Mouse (Mus musculus) intestine, embryonic 14.5 days (tissue): ENCODE results near the gene Olfr1106. TPM values are rescaled to one million over a fixed set of nuclear protein-coding genes. Genes with fewer than 3 reads are reported as not detected.

Experiments
- ATAC-seq: fragments of 200-750 bp; cut with Nextera tagmentation; replicated peaks from 2 replicates; pipeline ENCODE4 v1.8.0; 2017; ENCODE audit warnings: low read depth, moderate number of reproducible peaks, moderate TSS enrichment, moderate library complexity; ENCODE audit not compliant: low FRiP score, low TSS enrichment
- DNase-seq: peaks from one replicate; pipeline ENCODE4 v3.0.0-alpha.2; 2018; ENCODE audit warnings: low spot score
- H3K27ac ChIP-seq: fragments of 300-500 bp; sonication (generic); 2 replicates; pipeline ENCODE4 v1.5.1; 2014; ENCODE audit warnings: low read depth, mild to moderate bottlenecking, control low read depth
- H3K27me3 ChIP-seq: fragments of 300-500 bp; sonication (generic); replicated peaks from 2 replicates; pipeline ENCODE4 v1.6.1; 2014; ENCODE audit warnings: low read length, control low read depth; ENCODE audit not compliant: control insufficient read depth, insufficient read depth
- H3K36me3 ChIP-seq: fragments of 300-500 bp; sonication (generic); 2 replicates; pipeline ENCODE4 v1.6.1; 2014; ENCODE audit warnings: low read length, control low read depth; ENCODE audit not compliant: control insufficient read depth, insufficient read depth
- H3K4me1 ChIP-seq: fragments of 300-500 bp; sonication (generic); replicated peaks from 2 replicates; pipeline ENCODE4 v1.6.1; 2014; ENCODE audit warnings: low read length, control low read depth, mixed read lengths; ENCODE audit not compliant: control insufficient read depth, insufficient read depth
- H3K4me2 ChIP-seq: fragments of 300-500 bp; sonication (generic); 2 replicates; pipeline ENCODE4 v1.6.1; 2014; ENCODE audit warnings: low read length
- H3K4me3 ChIP-seq: fragments of 300-500 bp; sonication (generic); 2 replicates; pipeline ENCODE4 v1.5.1; 2014; ENCODE audit warnings: low read depth, low read length, control low read depth, mixed read lengths
- H3K9ac ChIP-seq: fragments of 300-500 bp; sonication (generic); 2 replicates; pipeline ENCODE4 v1.6.1; 2014; ENCODE audit warnings: mild to moderate bottlenecking, low read length
- H3K9me3 ChIP-seq: fragments of 300-500 bp; sonication (generic); 2 replicates; pipeline ENCODE4 v1.6.1; 2016; ENCODE audit warnings: low read length, control low read depth; ENCODE audit not compliant: control insufficient read depth
- WGBS: fragments of 180-500 bp; shearing (Covaris S2); extraction: QIAGEN DNeasy Blood & Tissue Kit; methylation state at CpG from one replicate; pipeline ENCODE4 v1.1.7; 2014; 5-methylcytosine and 5-hydroxymethylcytosine counted together
- polyA plus RNA-seq: library from polyadenylated mRNA; unstranded; fragments of >200 nt; fragmentation: Nextera tagmentation; extraction: Ambion mirVana; gene quantifications from 2 replicates; pipeline ENCODE4 v1.2.1, GENCODE M21; 2014

Olfr1106 gene
- not detected in 2 replicates for polyA plus RNA-seq

GRCm38 (mm10) chr2:87052173-87052572 lies at the start of gene Olfr1106:
Gene Olfr1106 (minus strand): TSS chr2:87052273.
- H3K36me3 ChIP-seq = no peaks in the 10 kb centered on the region
- no peak within 1 kb of the TSS for H3K27ac ChIP-seq
- H3K4me3 ChIP-seq = no peak within 1 kb of the TSS
- ATAC-seq = no peak
- H3K9ac ChIP-seq = no peak within 1 kb of the TSS
- 73% methylated on average over 1 of the region's 1 CpGs for WGBS
- no peaks in the 10 kb centered on the region for H3K9me3 ChIP-seq
- H3K4me2 ChIP-seq = no peak within 1 kb of the TSS
- H3K27me3 ChIP-seq = no peaks in the 10 kb centered on the region
- DNase-seq = no peak
- H3K4me1 ChIP-seq = no peaks in the 10 kb centered on the region

GRCm38 (mm10) chr2:87095908-87096307 lies 43.8 kb upstream of the Olfr1106 start, which contains the start of gene Olfr1109:
Gene Olfr1109 (minus strand): TSS chr2:87096008.
- H3K4me2 ChIP-seq = no peak within 1 kb of the TSS
- ATAC-seq (no peak), DNase-seq (no peak)
- no peak within 1 kb of the TSS for H3K4me3 ChIP-seq
- H3K27me3 ChIP-seq = no peaks in the 10 kb centered on the region
- no peak within 1 kb of the TSS for H3K27ac ChIP-seq
- WGBS = 85% methylated on average over 1 of the region's 1 CpGs
- H3K4me1 ChIP-seq = no peaks in the 10 kb centered on the region
- no peaks in the 10 kb centered on the region for H3K36me3 ChIP-seq
- no peaks in the 10 kb centered on the region for H3K9me3 ChIP-seq
- no peak within 1 kb of the TSS for H3K9ac ChIP-seq

- WGBS = 92% methylated on average over 1 of the region's 1 CpGs
- H3K4me3 ChIP-seq = no peak within 1 kb of the TSS
- H3K9me3 ChIP-seq = no peaks in the 10 kb centered on the region
- no peaks in the 10 kb centered on the region for H3K27me3 ChIP-seq
- H3K36me3 ChIP-seq = no peaks in the 10 kb centered on the region
- DNase-seq (no peak), ATAC-seq (no peak)
- no peak within 1 kb of the TSS for H3K4me2 ChIP-seq
- H3K4me1 ChIP-seq = no peaks in the 10 kb centered on the region
- no peak within 1 kb of the TSS for H3K27ac ChIP-seq
- H3K9ac ChIP-seq = no peak within 1 kb of the TSS
Measured at GRCm38 (mm10) chr2:87075717-87076116, 23.6 kb upstream of the Olfr1106 start, which contains the start of gene Olfr1107. Gene Olfr1107 (minus strand): TSS chr2:87075817.

GRCm38 (mm10) chr2:87036431-87036830 lies 15.6 kb downstream of the Olfr1106 start, which contains the start of gene Olfr1105:
Gene Olfr1105 (minus strand): TSS chr2:87036531.
- Histone ChIP-seq H3K4me1 (no peaks in the 10 kb centered on the region), H3K4me3 (no peak within 1 kb of the TSS), H3K27me3 (no peaks in the 10 kb centered on the region), H3K36me3 (no peaks in the 10 kb centered on the region), H3K9ac (no peak within 1 kb of the TSS), H3K27ac (no peak within 1 kb of the TSS), H3K4me2 (no peak within 1 kb of the TSS), H3K9me3 (no peaks in the 10 kb centered on the region)
- ATAC-seq (no peak), DNase-seq (no peak)

GRCm38 (mm10) chr2:87026980-87027379 lies 25.1 kb downstream of the Olfr1106 start, which contains the start of gene Olfr1104:
Gene Olfr1104 (minus strand): TSS chr2:87027080.
- 63% methylated on average over 1 of the region's 1 CpGs for WGBS
- Histone ChIP-seq H3K36me3 (no peaks in the 10 kb centered on the region), H3K4me3 (no peak within 1 kb of the TSS), H3K27me3 (no peaks in the 10 kb centered on the region), H3K9me3 (no peaks in the 10 kb centered on the region), H3K4me2 (no peak within 1 kb of the TSS), H3K27ac (no peak within 1 kb of the TSS), H3K9ac (no peak within 1 kb of the TSS), H3K4me1 (no peaks in the 10 kb centered on the region)
- ATAC-seq (no peak), DNase-seq (no peak)

- no peaks in the 10 kb centered on the region for H3K36me3 ChIP-seq
- no peak within 1 kb of the TSS for H3K27ac ChIP-seq
- H3K9ac ChIP-seq = no peak within 1 kb of the TSS
- no peaks in the 10 kb centered on the region for H3K9me3 ChIP-seq
- no peak within 1 kb of the TSS for H3K4me2 ChIP-seq
- no peaks in the 10 kb centered on the region for H3K27me3 ChIP-seq
- DNase-seq (no peak), ATAC-seq (no peak)
- H3K4me1 ChIP-seq = no peaks in the 10 kb centered on the region
- no peak within 1 kb of the TSS for H3K4me3 ChIP-seq
Measured at GRCm38 (mm10) chr2:86998098-86998497, 54.0 kb downstream of the Olfr1106 start, which contains the start of gene Olfr1102. Gene Olfr1102 (plus strand): TSS chr2:86998398.

Other genes with a start within 250 kb of the Olfr1106 start
- not detected in 2 replicates for gene Olfr141, start 242.3 kb downstream of the Olfr1106 start, polyA plus RNA-seq
- not detected in 2 replicates for gene Olfr1094, start 227.6 kb downstream of the Olfr1106 start, polyA plus RNA-seq
- gene Olfr1095, start 200.6 kb downstream of the Olfr1106 start, polyA plus RNA-seq = not detected in 2 replicates
- not detected in 2 replicates for gene Gm13723, start 177.5 kb downstream of the Olfr1106 start, polyA plus RNA-seq
- not detected in 2 replicates for gene Olfr1097, start 160.1 kb downstream of the Olfr1106 start, polyA plus RNA-seq
- not detected in 2 replicates for gene Olfr1098, start 127.7 kb downstream of the Olfr1106 start, polyA plus RNA-seq
- gene Olfr1099, start 91.6 kb downstream of the Olfr1106 start, polyA plus RNA-seq = not detected in 2 replicates
- not detected in 2 replicates for gene Olfr1100, start 72.3 kb downstream of the Olfr1106 start, polyA plus RNA-seq
- gene Olfr1101, start 61.1 kb downstream of the Olfr1106 start, polyA plus RNA-seq = not detected in 2 replicates
- gene Olfr1102, start 53.9 kb downstream of the Olfr1106 start, polyA plus RNA-seq = not detected in 2 replicates
- gene Olfr1104, start 25.2 kb downstream of the Olfr1106 start, polyA plus RNA-seq = not detected in 2 replicates
- gene Olfr1105, start 15.7 kb downstream of the Olfr1106 start, polyA plus RNA-seq = not detected in 2 replicates
- gene Olfr1107, start 23.5 kb upstream of the Olfr1106 start, polyA plus RNA-seq = not detected in 2 replicates
- not detected in 2 replicates for gene Olfr1109, start 43.7 kb upstream of the Olfr1106 start, polyA plus RNA-seq
- not detected in 2 replicates for gene Olfr259, start 62.3 kb upstream of the Olfr1106 start, polyA plus RNA-seq
- not detected in 2 replicates for gene Olfr1110, start 88.0 kb upstream of the Olfr1106 start, polyA plus RNA-seq
- gene Olfr1111, start 100.4 kb upstream of the Olfr1106 start, polyA plus RNA-seq = not detected in 2 replicates
- not detected in 2 replicates for gene Olfr1112, start 135.5 kb upstream of the Olfr1106 start, polyA plus RNA-seq
- gene Olfr1113, start 156.7 kb upstream of the Olfr1106 start, polyA plus RNA-seq = not detected in 2 replicates
- not detected in 2 replicates for gene Olfr1115, start 195.7 kb upstream of the Olfr1106 start, polyA plus RNA-seq
- not detected in 2 replicates for gene Olfr1116, start 215.3 kb upstream of the Olfr1106 start, polyA plus RNA-seq